Mouse (Mus musculus) liver, embryonic 13.5 days (tissue): Measurements from ENCODE around the gene Elk4. TPM values are rescaled to one million over a fixed set of nuclear protein-coding genes. Genes with fewer than 3 reads are reported as not detected.

Experiments
- ATAC-seq: fragments of 200-750 bp; cut with Nextera tagmentation; 2 replicates; pipeline ENCODE4 v1.8.0; 2017; ENCODE audit warnings: low read depth, mild to moderate bottlenecking, moderate number of reproducible peaks, moderate library complexity
- DNase-seq: peaks from one replicate; pipeline ENCODE4 v3.0.0; 2022
- H3K27ac ChIP-seq: fragments of 300-500 bp; sonication (generic); 2 replicates; pipeline ENCODE4 v1.5.1; 2015; ENCODE audit warnings: moderate library complexity, mild to moderate bottlenecking, inconsistent platforms
- H3K27me3 ChIP-seq: fragments of 300-500 bp; sonication (generic); 2 replicates; pipeline ENCODE4 v1.6.1; 2015; ENCODE audit warnings: mild to moderate bottlenecking, inconsistent platforms
- H3K36me3 ChIP-seq: fragments of 300-500 bp; sonication (generic); 2 replicates; pipeline ENCODE4 v1.6.1; 2015; ENCODE audit warnings: mild to moderate bottlenecking, inconsistent platforms
- H3K4me1 ChIP-seq: fragments of 300-500 bp; sonication (generic); replicated peaks from 2 replicates; pipeline ENCODE4 v1.6.1; 2015; ENCODE audit warnings: inconsistent platforms
- H3K4me2 ChIP-seq: fragments of 300-500 bp; sonication (generic); 2 replicates; pipeline ENCODE4 v1.6.1; 2015; ENCODE audit warnings: inconsistent platforms, mild to moderate bottlenecking, moderate library complexity
- H3K4me3 ChIP-seq: fragments of 300-500 bp; sonication (generic); replicated peaks from 2 replicates; pipeline ENCODE4 v1.5.1; 2015; ENCODE audit warnings: mild to moderate bottlenecking, inconsistent platforms
- H3K9ac ChIP-seq: fragments of 300-500 bp; sonication (generic); 2 replicates; pipeline ENCODE4 v1.6.1; 2015; ENCODE audit warnings: mild to moderate bottlenecking, inconsistent platforms
- H3K9me3 ChIP-seq: fragments of 300-500 bp; sonication (generic); replicated peaks from 2 replicates; pipeline ENCODE4 v1.6.1; 2016; ENCODE audit warnings: inconsistent platforms
- WGBS: fragments of 180-500 bp; shearing (Covaris S2); methylation state at CpG from one replicate; pipeline ENCODE4 v1.1.7; 2015; ENCODE audit not compliant: insufficient replicate concordance; 5-methylcytosine and 5-hydroxymethylcytosine counted together
- polyA plus RNA-seq: library from polyadenylated mRNA; unstranded; fragments of >200 nt; fragmentation: Nextera tagmentation; extraction: Ambion mirVana; gene quantifications from 2 replicates; pipeline ENCODE4 v1.2.1, GENCODE M21; 2015

The Elk4 gene
- polyA plus RNA-seq, 1 experiment from 2014 or later = 9.5 TPM

- H3K27ac ChIP-seq = no peak overlapping the region
- no peak overlapping the region for H3K9ac ChIP-seq
- no peaks in the 10 kb centered on the region for H3K9me3 ChIP-seq
- H3K27me3 ChIP-seq = no peaks in the 10 kb centered on the region
- ATAC-seq (no peak), DNase-seq (no peak)
- no peak overlapping the region for H3K4me2 ChIP-seq
- H3K36me3 ChIP-seq = no peaks in the 10 kb centered on the region
- no peak overlapping the region for H3K4me3 ChIP-seq
- WGBS = 61% methylated on average over 15 of the region's 15 CpGs
- H3K4me1 ChIP-seq = peaks cover under 1% of the 10 kb centered on the region; the same call in 1 of the 2 replicates
Observed at GRCm38 (mm10) chr1:131987432-131987831, 20.0 kb upstream of the Elk4 start.

- DNase-seq (no peak), ATAC-seq (no peak)
- Histone ChIP-seq H3K27me3 (no peaks in the 10 kb centered on the region), H3K9me3 (no peaks in the 10 kb centered on the region), H3K4me2 (no peak overlapping the region), H3K4me1 (peaks cover 4% of the 10 kb centered on the region; the same call in 1 of the 2 replicates), H3K36me3 (no peaks in the 10 kb centered on the region), H3K27ac (no peak overlapping the region), H3K4me3 (no peak overlapping the region), H3K9ac (no peak overlapping the region)
- WGBS = 69% methylated on average over 4 of the region's 4 CpGs
Observed at GRCm38 (mm10) chr1:131989476-131989875, 17.9 kb upstream of the Elk4 start.

- Histone ChIP-seq H3K9me3 (no peaks in the 10 kb centered on the region), H3K9ac (no peak overlapping the region), H3K36me3 (no peaks in the 10 kb centered on the region), H3K27me3 (no peaks in the 10 kb centered on the region), H3K4me2 (no peak overlapping the region), H3K27ac (no peak overlapping the region), H3K4me1 (peaks cover 4% of the 10 kb centered on the region; the same call in 1 of the 2 replicates), H3K4me3 (no peak overlapping the region)
- 66% methylated on average over 9 of the region's 9 CpGs for WGBS
- no peak for ATAC-seq
- no peak for DNase-seq
Observed at GRCm38 (mm10) chr1:131990083-131990760, 17.2 kb upstream of the Elk4 start.

GRCm38 (mm10) chr1:131992561-131993001 lies 14.8 kb upstream of the Elk4 start:
- Histone ChIP-seq H3K36me3 (no peaks in the 10 kb centered on the region), H3K4me3 (no peak overlapping the region), H3K27me3 (no peaks in the 10 kb centered on the region), H3K27ac (no peak overlapping the region), H3K9ac (no peak overlapping the region), H3K4me1 (peaks cover 4% of the 10 kb centered on the region; the same call in 1 of the 2 replicates), H3K9me3 (no peaks in the 10 kb centered on the region), H3K4me2 (no peak overlapping the region)
- 0 out of 2 replicates have a peak, but pooled peaks have one; percentile 31 for ATAC-seq
- 52% methylated on average over 7 of the region's 7 CpGs for WGBS
- DNase-seq = no peak

GRCm38 (mm10) chr1:131993169-131994040 lies 14.0 kb upstream of the Elk4 start:
- ATAC-seq = no peak
- 70% methylated on average over 12 of the region's 12 CpGs for WGBS
- DNase-seq = no peak

GRCm38 (mm10) chr1:131995062-131995461 lies 12.3 kb upstream of the Elk4 start:
- no peak overlapping the region for H3K4me2 ChIP-seq
- no peak overlapping the region for H3K27ac ChIP-seq
- no peak overlapping the region for H3K9ac ChIP-seq
- no peak overlapping the region for H3K4me3 ChIP-seq
- DNase-seq (peak; percentile 28), ATAC-seq (no peak)
- no peaks in the 10 kb centered on the region for H3K9me3 ChIP-seq
- no peaks in the 10 kb centered on the region for H3K36me3 ChIP-seq
- peaks cover 4% of the 10 kb centered on the region; the same call in 1 of the 2 replicates for H3K4me1 ChIP-seq
- WGBS = 19% methylated on average over 4 of the region's 4 CpGs
- no peaks in the 10 kb centered on the region for H3K27me3 ChIP-seq

More at GRCm38 (mm10) chr1:131993169-131994040, 14.0 kb upstream of the Elk4 start:
- Histone ChIP-seq H3K4me2 (no peak overlapping the region), H3K4me1 (peaks cover 4% of the 10 kb centered on the region; the same call in 1 of the 2 replicates), H3K27me3 (no peaks in the 10 kb centered on the region), H3K36me3 (no peaks in the 10 kb centered on the region), H3K9me3 (no peaks in the 10 kb centered on the region), H3K27ac (no peak overlapping the region), H3K4me3 (no peak overlapping the region), H3K9ac (no peak overlapping the region)

- DNase-seq (no peak), ATAC-seq (no peak)
- no peaks in the 10 kb centered on the region for H3K9me3 ChIP-seq
- H3K36me3 ChIP-seq = no peaks in the 10 kb centered on the region
- H3K4me3 ChIP-seq = no peak overlapping the region
- no peak overlapping the region for H3K9ac ChIP-seq
- H3K4me2 ChIP-seq = no peak overlapping the region
- no peak overlapping the region for H3K27ac ChIP-seq
- peaks cover 7% of the 10 kb centered on the region; the same call in 1 of the 2 replicates for H3K4me1 ChIP-seq
- H3K27me3 ChIP-seq = no peaks in the 10 kb centered on the region
Observed at GRCm38 (mm10) chr1:132000506-132000905, 6.9 kb upstream of the Elk4 start.

- no peak overlapping the region for H3K9ac ChIP-seq
- H3K27ac ChIP-seq = no peak overlapping the region
- DNase-seq (no peak), ATAC-seq (no peak)
- WGBS = 68% methylated on average over 4 of the region's 4 CpGs
- no peak overlapping the region for H3K4me3 ChIP-seq
- H3K4me2 ChIP-seq = no peak overlapping the region
- no peaks in the 10 kb centered on the region for H3K27me3 ChIP-seq
- H3K4me1 ChIP-seq = peaks cover 20% of the 10 kb centered on the region
- H3K9me3 ChIP-seq = no peaks in the 10 kb centered on the region
- H3K36me3 ChIP-seq = no peaks in the 10 kb centered on the region
Observed at GRCm38 (mm10) chr1:132001880-132002330, 5.5 kb upstream of the Elk4 start.

GRCm38 (mm10) chr1:132003111-132003510 lies 4.3 kb upstream of the Elk4 start:
- Histone ChIP-seq H3K36me3 (no peaks in the 10 kb centered on the region), H3K27ac (no peak overlapping the region), H3K4me3 (no peak overlapping the region), H3K9me3 (no peaks in the 10 kb centered on the region), H3K9ac (no peak overlapping the region), H3K4me2 (no peak overlapping the region), H3K27me3 (no peaks in the 10 kb centered on the region), H3K4me1 (peaks cover 21% of the 10 kb centered on the region)
- ATAC-seq (no peak), DNase-seq (no peak)
- WGBS = 62% methylated on average over 2 of the region's 2 CpGs

- no peaks in the 10 kb centered on the region for H3K36me3 ChIP-seq
- H3K4me2 ChIP-seq = no peak overlapping the region
- peaks cover 22% of the 10 kb centered on the region for H3K4me1 ChIP-seq
- no peaks in the 10 kb centered on the region for H3K9me3 ChIP-seq
- 23% methylated on average over 1 of the region's 1 CpGs for WGBS
- H3K4me3 ChIP-seq = no peak overlapping the region
- DNase-seq (no peak), ATAC-seq (no peak)
- H3K9ac ChIP-seq = no peak overlapping the region
- H3K27me3 ChIP-seq = no peaks in the 10 kb centered on the region
- no peak overlapping the region for H3K27ac ChIP-seq
Observed at GRCm38 (mm10) chr1:132003817-132004216, 3.6 kb upstream of the Elk4 start.

- WGBS = 75% methylated on average over 6 of the region's 6 CpGs
- peaks cover 31% of the 10 kb centered on the region for H3K4me1 ChIP-seq
- ATAC-seq (no peak), DNase-seq (no peak)
- H3K27ac ChIP-seq = no peak overlapping the region
- no peak overlapping the region for H3K4me2 ChIP-seq
- H3K36me3 ChIP-seq = no peaks in the 10 kb centered on the region
- no peak overlapping the region for H3K9ac ChIP-seq
- H3K4me3 ChIP-seq = no peak overlapping the region
- H3K27me3 ChIP-seq = no peaks in the 10 kb centered on the region
- H3K9me3 ChIP-seq = no peaks in the 10 kb centered on the region
Observed at GRCm38 (mm10) chr1:132004574-132005180, 2.7 kb upstream of the Elk4 start.
